Mouse (Mus musculus) heart, embryonic 13.5 days (tissue): ENCODE measurements around the gene Depp1. TPM values are rescaled to one million over a fixed set of nuclear protein-coding genes. Genes with fewer than 3 reads are reported as not detected.

Experiments
- ATAC-seq: fragments of 200-750 bp; cut with Nextera tagmentation; 2 replicates; pipeline ENCODE4 v1.8.0; 2017; ENCODE audit warnings: moderate TSS enrichment; ENCODE audit not compliant: insufficient number of reproducible peaks, low FRiP score, low TSS enrichment; ENCODE audit errors: extremely low read depth
- H3K27ac ChIP-seq: fragments of 300-500 bp; sonication (generic); replicated peaks from 2 replicates; pipeline ENCODE4 v1.5.1; 2015; ENCODE audit warnings: moderate library complexity, mild to moderate bottlenecking, inconsistent platforms
- H3K27me3 ChIP-seq: fragments of 300-500 bp; sonication (generic); replicated peaks from 2 replicates; pipeline ENCODE4 v1.6.1; 2015; ENCODE audit warnings: mild to moderate bottlenecking, inconsistent platforms
- H3K36me3 ChIP-seq: fragments of 300-500 bp; sonication (generic); 2 replicates; pipeline ENCODE4 v1.6.1; 2015; ENCODE audit warnings: mild to moderate bottlenecking, inconsistent platforms
- H3K4me1 ChIP-seq: fragments of 300-500 bp; sonication (generic); 2 replicates; pipeline ENCODE4 v1.6.1; 2015; ENCODE audit warnings: inconsistent platforms
- H3K4me2 ChIP-seq: fragments of 300-500 bp; sonication (generic); 2 replicates; pipeline ENCODE4 v1.6.1; 2015; ENCODE audit warnings: inconsistent platforms, mild to moderate bottlenecking, moderate library complexity
- H3K4me3 ChIP-seq: fragments of 300-500 bp; sonication (generic); 2 replicates; pipeline ENCODE4 v1.5.1; 2015; ENCODE audit warnings: moderate library complexity, mild to moderate bottlenecking, inconsistent platforms
- H3K9ac ChIP-seq: fragments of 300-500 bp; sonication (generic); 2 replicates; pipeline ENCODE4 v1.6.1; 2015; ENCODE audit warnings: inconsistent platforms, mild to moderate bottlenecking, moderate library complexity
- H3K9me3 ChIP-seq: fragments of 300-500 bp; sonication (generic); 2 replicates; pipeline ENCODE4 v1.6.1; 2016; ENCODE audit warnings: inconsistent platforms
- WGBS: fragments of 180-500 bp; shearing (Covaris S2); methylation state at CpG from one replicate; pipeline ENCODE4 v1.1.7; 2015; ENCODE audit warnings: mixed read lengths; 5-methylcytosine and 5-hydroxymethylcytosine counted together
- polyA plus RNA-seq: library from polyadenylated mRNA; unstranded; fragments of >200 nt; fragmentation: Nextera tagmentation; extraction: Ambion mirVana; gene quantifications from 2 replicates; pipeline ENCODE4 v1.2.1, GENCODE M21; 2015

The Depp1 gene
- polyA plus RNA-seq, 1 experiment from 2014 or later: 16.1 TPM

- H3K27me3 ChIP-seq: no peaks in the 10 kb centered on the region
- ATAC-seq: no peak
- WGBS: 89% methylated on average over 17 of the region's 17 CpGs
- no peaks in the 10 kb centered on the region for H3K36me3 ChIP-seq
- H3K9me3 ChIP-seq: no peaks in the 10 kb centered on the region
- no peak overlapping the region for H3K4me2 ChIP-seq
- H3K4me1 ChIP-seq: peaks cover 47% of the 10 kb centered on the region
- H3K27ac ChIP-seq: peak overlapping the region; percentile 98
- no peak overlapping the region for H3K4me3 ChIP-seq
- H3K9ac ChIP-seq: no peak overlapping the region
These were observed 16.4 kb upstream of the Depp1 start for GRCm38 (mm10) chr6:116633741-116634695.

- Histone ChIP-seq H3K9ac (peak overlapping the region; percentile 70), H3K4me1 (peaks cover 54% of the 10 kb centered on the region), H3K4me3 (no peak overlapping the region), H3K36me3 (no peaks in the 10 kb centered on the region), H3K27ac (peak overlapping the region; percentile 98), H3K9me3 (no peaks in the 10 kb centered on the region), H3K4me2 (peak overlapping the region; percentile 20), H3K27me3 (no peaks in the 10 kb centered on the region)
- WGBS: 16% methylated on average over 10 of the region's 10 CpGs
- ATAC-seq: peak; percentile 83
These were observed 14.9 kb upstream of the Depp1 start for GRCm38 (mm10) chr6:116635251-116636180.

GRCm38 (mm10) chr6:116636581-116637235 is 13.7 kb upstream of the Depp1 start:
- Histone ChIP-seq H3K27me3 (no peaks in the 10 kb centered on the region), H3K36me3 (no peaks in the 10 kb centered on the region), H3K27ac (peak overlapping the region; percentile 98), H3K9ac (no peak overlapping the region), H3K9me3 (no peaks in the 10 kb centered on the region), H3K4me1 (peaks cover 54% of the 10 kb centered on the region), H3K4me2 (no peak overlapping the region), H3K4me3 (no peak overlapping the region)
- WGBS: 71% methylated on average over 9 of the region's 9 CpGs
- no peak for ATAC-seq

- 56% methylated on average over 5 of the region's 5 CpGs for WGBS
- no peaks in the 10 kb centered on the region for H3K36me3 ChIP-seq
- no peak overlapping the region for H3K9ac ChIP-seq
- no peak overlapping the region for H3K4me3 ChIP-seq
- peaks cover 54% of the 10 kb centered on the region for H3K4me1 ChIP-seq
- no peak for ATAC-seq
- no peaks in the 10 kb centered on the region for H3K27me3 ChIP-seq
- no peak overlapping the region for H3K27ac ChIP-seq
- no peaks in the 10 kb centered on the region for H3K9me3 ChIP-seq
- no peak overlapping the region for H3K4me2 ChIP-seq
These were observed 12.9 kb upstream of the Depp1 start for GRCm38 (mm10) chr6:116637496-116637895.

- peaks cover 64% of the 10 kb centered on the region for H3K4me1 ChIP-seq
- no peaks in the 10 kb centered on the region for H3K27me3 ChIP-seq
- H3K36me3 ChIP-seq: no peaks in the 10 kb centered on the region
- H3K4me2 ChIP-seq: no peak overlapping the region
- H3K9ac ChIP-seq: no peak overlapping the region
- no peak for ATAC-seq
- H3K9me3 ChIP-seq: no peaks in the 10 kb centered on the region
- no peak overlapping the region for H3K27ac ChIP-seq
- no peak overlapping the region for H3K4me3 ChIP-seq
- WGBS: 80% methylated on average over 2 of the region's 2 CpGs
These were observed 11.5 kb upstream of the Depp1 start for GRCm38 (mm10) chr6:116638871-116639270.

GRCm38 (mm10) chr6:116639663-116640062 is 10.7 kb upstream of the Depp1 start:
- Histone ChIP-seq H3K4me1 (peaks cover 65% of the 10 kb centered on the region), H3K9ac (no peak overlapping the region)
- no peak for ATAC-seq

GRCm38 (mm10) chr6:116642942-116643341 is 7.5 kb upstream of the Depp1 start:
- Histone ChIP-seq H3K36me3 (no peaks in the 10 kb centered on the region), H3K9ac (no peak overlapping the region), H3K4me2 (no peak overlapping the region), H3K27me3 (no peaks in the 10 kb centered on the region), H3K9me3 (no peaks in the 10 kb centered on the region), H3K4me3 (no peak overlapping the region), H3K4me1 (peaks cover 48% of the 10 kb centered on the region), H3K27ac (0 out of 2 replicates have a peak overlapping the region, but pooled peaks have one; percentile 86)
- no peak for ATAC-seq
- WGBS: 69% methylated on average over 11 of the region's 11 CpGs

More at GRCm38 (mm10) chr6:116639663-116640062, 10.7 kb upstream of the Depp1 start:
- Histone ChIP-seq H3K4me2 (no peak overlapping the region), H3K4me3 (no peak overlapping the region), H3K27ac (0 out of 2 replicates have a peak overlapping the region, but pooled peaks have one; percentile 15), H3K36me3 (no peaks in the 10 kb centered on the region), H3K9me3 (no peaks in the 10 kb centered on the region), H3K27me3 (no peaks in the 10 kb centered on the region)
- WGBS: 42% methylated on average over 2 of the region's 2 CpGs

GRCm38 (mm10) chr6:116643881-116644280 is 6.5 kb upstream of the Depp1 start:
- Histone ChIP-seq H3K4me1 (peaks cover 44% of the 10 kb centered on the region), H3K9me3 (no peaks in the 10 kb centered on the region), H3K27ac (peak overlapping the region; percentile 86), H3K27me3 (no peaks in the 10 kb centered on the region), H3K4me3 (no peak overlapping the region), H3K9ac (no peak overlapping the region), H3K36me3 (no peaks in the 10 kb centered on the region), H3K4me2 (no peak overlapping the region)
- no peak for ATAC-seq
- WGBS: 53% methylated on average over 4 of the region's 4 CpGs

GRCm38 (mm10) chr6:116644335-116644734 is 6.1 kb upstream of the Depp1 start:
- no peaks in the 10 kb centered on the region for H3K27me3 ChIP-seq
- H3K4me3 ChIP-seq: no peak overlapping the region
- peak overlapping the region; percentile 86 for H3K27ac ChIP-seq
- no peaks in the 10 kb centered on the region for H3K36me3 ChIP-seq
- peaks cover 41% of the 10 kb centered on the region for H3K4me1 ChIP-seq
- ATAC-seq: no peak; the same call in 1 of the 2 replicates
- no peak overlapping the region for H3K9ac ChIP-seq
- WGBS: 25% methylated on average over 3 of the region's 3 CpGs
- no peak overlapping the region for H3K4me2 ChIP-seq
- no peaks in the 10 kb centered on the region for H3K9me3 ChIP-seq

- no peak overlapping the region for H3K4me2 ChIP-seq
- H3K27ac ChIP-seq: no peak overlapping the region
- H3K36me3 ChIP-seq: no peaks in the 10 kb centered on the region
- H3K4me3 ChIP-seq: no peak overlapping the region
- no peak for ATAC-seq
- no peaks in the 10 kb centered on the region for H3K27me3 ChIP-seq
- 66% methylated on average over 12 of the region's 12 CpGs for WGBS
- H3K9ac ChIP-seq: no peak overlapping the region
- H3K4me1 ChIP-seq: peaks cover 62% of the 10 kb centered on the region
- H3K9me3 ChIP-seq: no peaks in the 10 kb centered on the region
These were observed 2.6 kb upstream of the Depp1 start for GRCm38 (mm10) chr6:116647763-116648162.
